Mouse (Mus musculus): ENCODE measurements around the gene Pwp1. TPM values are rescaled to one million over a fixed set of nuclear protein-coding genes. Genes with fewer than 3 reads are reported as not detected.
A peak's percentile ranks its signal among the peaks of the same experiment; 100 is the strongest.
"Not testable (repeated sequence)": the region's sequence is repeated elsewhere in the genome, so short reads cannot be mapped to it uniquely, and the experiment has no call there.

Gene Pwp1
- polyA plus RNA-seq (2012; rRNA removed) (34.6 and 36.1 TPM in 2 replicates), polyA plus RNA-seq (2014; fragmentation: Nextera tagmentation; extraction: Ambion mirVana) (76.0 and 76.2 TPM in 2 replicates)

GRCm38 (mm10) chr10:85829085-85829853 lies at the start of gene Pwp1:
Gene Pwp1, plus strand, starts transcription at chr10:85829494.
- peak; percentile 35 for DNase-seq (ENCODE audit: low spot score)
- Histone ChIP-seq H3K27ac (replicated peaks; ENCODE audit: low read depth, low read length) (0 out of 2 replicates have a peak within 1 kb of the TSS, but pooled peaks have one; percentile 19), H3K4me3 (replicated peaks; ENCODE audit: low read length) (peak within 1 kb of the TSS; percentile 53), H3K4me2 (replicated peaks; ENCODE audit: low read depth, low read length, severe bottlenecking) (peak within 1 kb of the TSS; percentile 68), H3K9ac (ENCODE audit: low read depth, low read length, severe bottlenecking) (peak within 1 kb of the TSS; percentile 72)
- H3K36me3 ChIP-seq (ENCODE audit: control insufficient read depth, insufficient read depth, low read length); H3K4me1 ChIP-seq (ENCODE audit: control insufficient read depth, insufficient read depth, low read length); H3K9me3 ChIP-seq (ENCODE audit: control insufficient read depth, low read length); H3K27me3 ChIP-seq (ENCODE audit: control insufficient read depth, insufficient read depth, low read length): not testable (repeated sequence)
- peak; percentile 90 for ATAC-seq (ENCODE audit: low FRiP score, low read depth)
- WGBS: 4% methylated on average over 35 of the region's 49 CpGs

GRCm38 (mm10) chr10:85822143-85822696 lies 7.1 kb upstream of the Pwp1 start:
- not testable (repeated sequence) for H3K27ac ChIP-seq (replicated peaks; ENCODE audit: low read depth, low read length); H3K4me1 ChIP-seq (ENCODE audit: control insufficient read depth, insufficient read depth, low read length); H3K9ac ChIP-seq (ENCODE audit: low read depth, low read length, severe bottlenecking); H3K36me3 ChIP-seq (ENCODE audit: control insufficient read depth, insufficient read depth, low read length); H3K27me3 ChIP-seq (ENCODE audit: control insufficient read depth, insufficient read depth, low read length); H3K9me3 ChIP-seq (ENCODE audit: control insufficient read depth, low read length); H3K4me2 ChIP-seq (replicated peaks; ENCODE audit: low read depth, low read length, severe bottlenecking); ATAC-seq (ENCODE audit: low FRiP score, low read depth); H3K4me3 ChIP-seq (replicated peaks; ENCODE audit: low read length); DNase-seq (ENCODE audit: low spot score)
- WGBS: 94% methylated on average over 1 of the region's 3 CpGs

DNA sequence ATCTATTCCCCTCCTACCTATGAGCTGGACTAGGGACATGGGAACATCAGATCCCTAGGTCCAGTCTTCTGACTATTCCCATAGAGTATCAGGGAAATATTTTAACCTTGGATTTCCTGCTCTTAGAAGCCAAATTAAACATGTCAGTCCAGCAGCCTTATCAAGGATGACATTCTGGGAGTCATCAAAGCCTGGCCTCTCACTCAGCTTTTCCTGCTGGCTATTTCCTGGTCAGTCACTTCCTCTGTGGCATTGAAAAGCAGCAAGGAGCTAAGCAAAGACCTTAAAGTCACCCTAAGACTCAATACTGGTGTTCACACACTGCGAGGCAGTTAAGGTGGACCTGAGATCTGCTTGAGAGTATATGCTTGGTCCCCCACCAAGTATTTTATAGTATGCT lies 5.5 kb upstream of the Pwp1 start:
- ATAC-seq (ENCODE audit: low FRiP score, low read depth); H3K4me1 ChIP-seq (ENCODE audit: control insufficient read depth, insufficient read depth, low read length); H3K4me2 ChIP-seq (replicated peaks; ENCODE audit: low read depth, low read length, severe bottlenecking); H3K27ac ChIP-seq (replicated peaks; ENCODE audit: low read depth, low read length); H3K9me3 ChIP-seq (ENCODE audit: control insufficient read depth, low read length); H3K9ac ChIP-seq (ENCODE audit: low read depth, low read length, severe bottlenecking); H3K4me3 ChIP-seq (replicated peaks; ENCODE audit: low read length); DNase-seq (ENCODE audit: low spot score); H3K36me3 ChIP-seq (ENCODE audit: control insufficient read depth, insufficient read depth, low read length); H3K27me3 ChIP-seq (ENCODE audit: control insufficient read depth, insufficient read depth, low read length): not testable (repeated sequence)
- 94% methylated on average over 1 of the region's 1 CpGs for WGBS

DNA sequence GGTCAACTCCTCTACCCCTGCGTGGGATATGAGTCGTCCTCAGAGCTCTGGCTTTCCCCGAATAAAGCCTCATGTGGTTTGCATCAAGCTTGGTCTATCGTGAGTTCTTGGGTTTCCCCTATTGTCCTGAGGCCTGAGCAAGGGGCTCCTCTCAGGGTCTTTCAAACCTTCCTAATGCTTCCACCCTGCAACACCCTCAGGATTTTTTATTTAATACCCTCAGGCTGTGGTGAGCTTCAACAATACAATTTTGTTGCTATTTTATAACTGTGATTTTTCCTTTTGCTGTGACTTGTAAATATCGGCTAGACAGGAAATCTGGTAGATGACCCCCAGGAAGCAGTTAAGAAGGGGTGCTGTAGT lies 591 bp upstream of the Pwp1 start:
- H3K4me2 ChIP-seq (replicated peaks; ENCODE audit: low read depth, low read length, severe bottlenecking): peak overlapping the region; percentile 68
- H3K27ac ChIP-seq (replicated peaks; ENCODE audit: low read depth, low read length); H3K36me3 ChIP-seq (ENCODE audit: control insufficient read depth, insufficient read depth, low read length); H3K27me3 ChIP-seq (ENCODE audit: control insufficient read depth, insufficient read depth, low read length); H3K9me3 ChIP-seq (ENCODE audit: control insufficient read depth, low read length); H3K4me1 ChIP-seq (ENCODE audit: control insufficient read depth, insufficient read depth, low read length); DNase-seq (ENCODE audit: low spot score): not testable (repeated sequence)
- peak overlapping the region; percentile 72; the same call in 1 of the 2 replicates for H3K9ac ChIP-seq (ENCODE audit: low read depth, low read length, severe bottlenecking)
- H3K4me3 ChIP-seq (replicated peaks; ENCODE audit: low read length): peak overlapping the region; percentile 53
- peak; percentile 4; the same call in 1 of the 2 replicates for ATAC-seq (ENCODE audit: low FRiP score, low read depth)
- WGBS: 15% methylated on average over 5 of the region's 5 CpGs

- Histone ChIP-seq H3K4me2 (replicated peaks; ENCODE audit: low read depth, low read length, severe bottlenecking) (no peak overlapping the region), H3K4me1 (ENCODE audit: control insufficient read depth, insufficient read depth, low read length) (no peaks in the 10 kb centered on the region), H3K27me3 (ENCODE audit: control insufficient read depth, insufficient read depth, low read length) (no peaks in the 10 kb centered on the region), H3K4me3 (replicated peaks; ENCODE audit: low read length) (no peak overlapping the region), H3K36me3 (ENCODE audit: control insufficient read depth, insufficient read depth, low read length) (no peaks in the 10 kb centered on the region), H3K27ac (replicated peaks; ENCODE audit: low read depth, low read length) (no peak overlapping the region), H3K9ac (ENCODE audit: low read depth, low read length, severe bottlenecking) (no peak overlapping the region), H3K9me3 (ENCODE audit: control insufficient read depth, low read length) (no peaks in the 10 kb centered on the region)
- TF ChIP-seq POLR2A (IDR thresholded peaks at IDR 0.05; ENCODE audit: borderline replicate concordance, extremely low read depth, insufficient read depth, insufficient read length): no peak
- 67% methylated on average over 4 of the region's 4 CpGs for WGBS
- DNase-seq (ENCODE audit: low spot score) (no peak), ATAC-seq (ENCODE audit: low FRiP score, low read depth) (no peak)
Measured at GRCm38 (mm10) chr10:85846105-85846862, 17.0 kb downstream of the Pwp1 start.

Measured in limb, embryonic 14.5 days (tissue).